Mouse (Mus musculus): ENCODE measurements around the gene Enkur.

- TF ChIP-seq CTCF (IDR thresholded peaks at IDR 0.05; ENCODE audit: low read depth): no peak
- no peak for TF ChIP-seq EP300 (IDR thresholded peaks at IDR 0.05; ENCODE audit: low read depth)
Measured at GRCm38 (mm10) chr2:21142616-21143015, 62.5 kb downstream of the Enkur start.

All from liver, embryonic 14.5 days (tissue).